Mouse (Mus musculus) embryonic facial prominence, embryonic 15.5 days (tissue): ENCODE measurements around the gene Tnks2. TPM values are rescaled to one million over a fixed set of nuclear protein-coding genes. Genes with fewer than 3 reads are reported as not detected.

Experiments used
- ATAC-seq: fragments of 200-750 bp; cut with Nextera tagmentation; 2 replicates; pipeline ENCODE4 v1.8.0; 2017; ENCODE audit warnings: low read depth, moderate TSS enrichment; ENCODE audit not compliant: insufficient number of reproducible peaks, low FRiP score, low TSS enrichment
- H3K27ac ChIP-seq: fragments of 300-500 bp; sonication (generic); replicated peaks from 2 replicates; pipeline ENCODE4 v1.5.1; 2015; ENCODE audit warnings: mild to moderate bottlenecking, inconsistent platforms
- H3K27me3 ChIP-seq: fragments of 300-500 bp; sonication (generic); 2 replicates; pipeline ENCODE4 v1.6.1; 2015; ENCODE audit warnings: inconsistent platforms
- H3K36me3 ChIP-seq: fragments of 300-500 bp; sonication (generic); 2 replicates; pipeline ENCODE4 v1.6.1; 2015; ENCODE audit warnings: mild to moderate bottlenecking, inconsistent platforms
- H3K4me1 ChIP-seq: fragments of 300-500 bp; sonication (generic); 2 replicates; pipeline ENCODE4 v1.6.1; 2015; ENCODE audit warnings: inconsistent platforms
- H3K4me2 ChIP-seq: fragments of 300-500 bp; sonication (generic); replicated peaks from 2 replicates; pipeline ENCODE4 v1.6.1; 2015; ENCODE audit warnings: mild to moderate bottlenecking, inconsistent platforms
- H3K4me3 ChIP-seq: fragments of 300-500 bp; sonication (generic); replicated peaks from 2 replicates; pipeline ENCODE4 v1.5.1; 2015; ENCODE audit warnings: mild to moderate bottlenecking, inconsistent platforms
- H3K9ac ChIP-seq: fragments of 300-500 bp; sonication (generic); 2 replicates; pipeline ENCODE4 v1.6.1; 2015; ENCODE audit warnings: inconsistent platforms
- H3K9me3 ChIP-seq: fragments of 300-500 bp; sonication (generic); replicated peaks from 2 replicates; pipeline ENCODE4 v1.6.1; 2016; ENCODE audit warnings: inconsistent platforms
- WGBS: fragments of 180-500 bp; shearing (Covaris S2); methylation state at CpG from one replicate; pipeline ENCODE4 v1.1.7; 2015; 5-methylcytosine and 5-hydroxymethylcytosine counted together
- polyA plus RNA-seq: library from polyadenylated mRNA; unstranded; fragments of >200 nt; fragmentation: Nextera tagmentation; extraction: Ambion mirVana; gene quantifications from 2 replicates; pipeline ENCODE4 v1.2.1, GENCODE M21; 2015

The Tnks2 gene
- polyA plus RNA-seq, 1 experiment from 2014 or later = 45.4 TPM

DNA sequence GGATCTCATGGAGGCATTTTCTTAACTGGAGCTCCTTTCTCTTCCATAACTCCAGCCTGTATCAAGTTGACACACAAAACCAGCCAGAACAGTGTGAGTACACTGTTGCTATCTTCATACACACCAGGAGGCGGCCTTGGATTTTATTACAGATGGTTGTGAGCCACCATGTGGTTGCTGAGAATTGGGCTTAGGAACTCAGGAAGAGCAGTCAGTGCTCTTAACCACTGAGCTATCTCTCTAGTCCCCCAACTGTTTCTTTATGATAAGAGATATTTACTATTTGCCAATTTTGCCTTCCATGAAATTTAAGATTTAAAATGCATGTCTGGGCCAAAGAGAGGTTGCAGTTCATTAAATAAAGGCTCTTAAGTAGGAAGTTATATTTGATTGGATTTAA, 106.0 kb downstream of the Tnks2 start:
- Histone ChIP-seq H3K27ac (no peak overlapping the region), H3K9me3 (no peaks in the 10 kb centered on the region), H3K36me3 (no peaks in the 10 kb centered on the region), H3K9ac (no peak overlapping the region), H3K4me3 (no peak overlapping the region), H3K27me3 (no peaks in the 10 kb centered on the region), H3K4me1 (no peaks in the 10 kb centered on the region), H3K4me2 (no peak overlapping the region)
- ATAC-seq = no peak
- 59% methylated on average over 1 of the region's 1 CpGs for WGBS

Other genes starting within 250 kb of the Tnks2 start
- gene Ppp1r3c, start 97.6 kb upstream of the Tnks2 start, polyA plus RNA-seq = 16.6 TPM in 2 replicates
- 6.3 and 7.1 TPM in 2 replicates for gene Fgfbp3, start 85.4 kb downstream of the Tnks2 start, polyA plus RNA-seq
- 9.0 and 9.7 TPM in 2 replicates for gene Btaf1, start 91.8 kb downstream of the Tnks2 start, polyA plus RNA-seq